Mouse (Mus musculus): Measurements from ENCODE around the gene Als2cr12. TPM values are rescaled to one million over a fixed set of nuclear protein-coding genes. Genes with fewer than 3 reads are reported as not detected.
"Not testable (repeated sequence)": the region's sequence is repeated elsewhere in the genome, so short reads cannot be mapped to it uniquely, and the experiment has no call there.

Als2cr12 gene
- polyA plus RNA-seq, 1 experiment from 2014 or later: not detected

DNA sequence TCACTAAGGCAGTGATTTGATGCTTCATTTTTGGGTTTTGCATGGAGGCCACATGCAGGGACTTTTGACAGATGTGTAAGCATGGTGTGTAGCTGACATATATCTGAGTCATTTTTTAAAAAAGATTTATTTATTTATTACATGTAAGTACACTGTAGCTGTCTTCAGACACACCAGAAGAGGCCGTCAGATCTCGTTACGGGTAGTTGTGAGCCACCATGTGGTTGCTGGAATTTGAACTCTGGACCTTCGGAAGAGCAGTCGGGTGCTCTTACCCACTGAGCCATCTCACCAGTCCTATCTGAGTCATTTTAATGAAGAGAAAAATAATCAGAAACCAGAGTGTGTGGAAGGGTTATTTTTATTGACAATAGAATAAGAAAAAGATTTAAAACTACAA lies 86.2 kb downstream of the Als2cr12 start:
- not testable (repeated sequence) for H3K4me2 ChIP-seq; ATAC-seq (ENCODE audit: extremely low read depth, insufficient number of reproducible peaks, low FRiP score, low TSS enrichment); H3K27me3 ChIP-seq (replicated peaks); H3K27ac ChIP-seq (replicated peaks); H3K36me3 ChIP-seq; H3K4me1 ChIP-seq; H3K4me3 ChIP-seq; H3K9ac ChIP-seq
- peaks cover 19% of the 10 kb centered on the region; the same call in 1 of the 2 replicates for H3K9me3 ChIP-seq
- 86% methylated on average over 5 of the region's 5 CpGs for WGBS

DNA sequence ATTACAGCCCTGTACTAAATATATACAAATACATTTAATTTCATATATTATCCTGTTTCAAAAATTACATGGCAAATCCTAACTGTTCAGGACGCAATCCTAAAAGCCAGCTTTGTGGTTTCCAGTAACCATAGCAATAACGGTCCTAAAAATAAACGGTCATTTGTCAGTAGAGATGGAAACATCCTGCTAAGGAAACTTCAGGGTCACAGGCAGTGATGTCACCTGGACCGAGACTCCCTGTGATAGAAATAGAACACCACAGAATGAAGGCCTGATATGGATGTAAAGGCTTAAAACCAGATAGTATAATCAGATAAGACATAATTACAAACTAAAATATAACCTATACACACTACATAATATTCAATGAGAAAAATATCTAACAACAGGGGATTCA lies 92.1 kb downstream of the Als2cr12 start:
- no peaks in the 10 kb centered on the region for H3K27me3 ChIP-seq (replicated peaks)
- no peaks in the 10 kb centered on the region for H3K36me3 ChIP-seq
- H3K4me2 ChIP-seq: no peak overlapping the region
- WGBS: 39% methylated on average over 4 of the region's 4 CpGs
- no peak for ATAC-seq (ENCODE audit: extremely low read depth, insufficient number of reproducible peaks, low FRiP score, low TSS enrichment)
- no peak overlapping the region for H3K27ac ChIP-seq (replicated peaks)
- H3K4me1 ChIP-seq: no peaks in the 10 kb centered on the region
- peaks cover 19% of the 10 kb centered on the region; the same call in 1 of the 2 replicates for H3K9me3 ChIP-seq
- H3K4me3 ChIP-seq: no peak overlapping the region
- H3K9ac ChIP-seq: no peak overlapping the region

DNA sequence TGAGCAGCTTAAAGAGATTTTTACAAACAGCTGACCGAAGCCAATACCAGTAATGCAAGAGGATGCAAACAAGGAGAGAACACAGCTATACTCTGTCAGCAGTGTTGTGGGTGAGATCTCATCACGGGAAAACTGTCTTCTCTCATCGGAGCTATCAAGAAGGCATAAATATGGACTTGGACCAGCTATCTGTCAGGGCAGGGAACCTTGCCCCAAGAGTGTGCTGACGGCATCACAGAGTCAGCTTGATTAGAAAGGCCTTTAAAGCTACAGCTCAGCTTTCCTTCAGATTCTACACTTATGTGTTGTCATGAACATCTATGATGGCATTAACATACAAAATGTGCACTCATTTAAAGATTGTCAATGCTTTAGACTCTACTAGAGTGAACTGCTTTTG lies 93.1 kb downstream of the Als2cr12 start:
- Histone ChIP-seq H3K36me3 (no peaks in the 10 kb centered on the region), H3K4me3 (no peak overlapping the region), H3K27ac (replicated peaks) (no peak overlapping the region), H3K4me1 (no peaks in the 10 kb centered on the region), H3K4me2 (no peak overlapping the region), H3K27me3 (replicated peaks) (no peaks in the 10 kb centered on the region), H3K9me3 (peaks cover 10% of the 10 kb centered on the region; the same call in 1 of the 2 replicates), H3K9ac (no peak overlapping the region)
- no peak for ATAC-seq (ENCODE audit: extremely low read depth, insufficient number of reproducible peaks, low FRiP score, low TSS enrichment)
- 52% methylated on average over 4 of the region's 4 CpGs for WGBS

Other genes with a start within 250 kb of the Als2cr12 start
- gene Orc2, start 190.9 kb downstream of the Als2cr12 start, polyA plus RNA-seq (2015; fragmentation: Nextera tagmentation; extraction: Ambion mirVana): 19.6 and 21.1 TPM in 2 replicates
- 3.8 and 4.3 TPM in 2 replicates for gene Fam126b, start 109.7 kb downstream of the Als2cr12 start, polyA plus RNA-seq (2015; fragmentation: Nextera tagmentation; extraction: Ambion mirVana)
- gene Ndufb3, start 109.6 kb downstream of the Als2cr12 start, polyA plus RNA-seq (2015; fragmentation: Nextera tagmentation; extraction: Ambion mirVana): 195 and 218 TPM in 2 replicates
- gene Cflar, start 15.5 kb upstream of the Als2cr12 start, polyA plus RNA-seq (2015; fragmentation: Nextera tagmentation; extraction: Ambion mirVana): 29.2 and 40.0 TPM in 2 replicates
- 18.4 and 18.7 TPM in 2 replicates for gene Casp8, start 99.4 kb upstream of the Als2cr12 start, polyA plus RNA-seq (2015; fragmentation: Nextera tagmentation; extraction: Ambion mirVana)